Mouse (Mus musculus) ES-E14 (cell line): ENCODE results near the gene Tns1.

Source experiments
- CHD2 ChIP-seq: IDR thresholded peaks from 2 replicates; pipeline ENCODE4 v1.6.1; 2014; ENCODE audit warnings: mild to moderate bottlenecking, low read depth, low read length, inconsistent platforms
- HCFC1 ChIP-seq: IDR thresholded peaks from 2 replicates; pipeline ENCODE4 v1.6.1; 2012; ENCODE audit warnings: low read length, inconsistent platforms, borderline replicate concordance; ENCODE audit not compliant: insufficient read depth
- ZC3H11A ChIP-seq: IDR thresholded peaks from 2 replicates; pipeline ENCODE4 v1.6.1; 2012; ENCODE audit warnings: low read depth, mild to moderate bottlenecking, inconsistent platforms, low read length, borderline replicate concordance

- TF ChIP-seq CHD2, result no peak
- TF ChIP-seq ZC3H11A, result no peak
- no peak for TF ChIP-seq HCFC1
These were observed 164.5 kb downstream of the Tns1 start for GRCm38 (mm10) chr1:73959758-73960157.
